Mouse (Mus musculus) adrenal gland, postnatal 36 days (tissue): ENCODE measurements at regions not wholly inside any gene's neighbourhood (a gene's known extent, or its start where the extent isn't known, plus 50 kb on each side); places are given as distances from the start of the nearest gene placed in this dataset.
A peak's percentile ranks its signal among the peaks of the same experiment; 100 is the strongest.

ENCODE experiments used
- DNase-seq, 2 experiments: peaks; one replicate each; pipeline ENCODE4 v3.0.0; 2021; ENCODE audit warnings: mixed read lengths in 1 of 2

- no peak for DNase-seq
Measured at GRCm38 (mm10) chrX:11722730-11723129, 395.1 kb downstream of the H2al1j start.

GRCm38 (mm10) chrX:11724718-11725117 is 397.1 kb downstream of the H2al1j start:
- no peak for DNase-seq

- no peak for DNase-seq
Measured at GRCm38 (mm10) chrX:11726524-11727231, 399.1 kb downstream of the H2al1j start.

- DNase-seq = no peak
Measured at GRCm38 (mm10) chrX:11728481-11728880, 400.9 kb downstream of the H2al1j start.

GRCm38 (mm10) chrX:11729992-11730391 is 402.4 kb downstream of the H2al1j start:
- DNase-seq = no peak

GRCm38 (mm10) chrX:11732371-11732770 is 404.7 kb downstream of the H2al1j start:
- DNase-seq = no peak

- no peak for DNase-seq
Measured at GRCm38 (mm10) chrX:11734505-11735435, 407.1 kb downstream of the H2al1j start.

- DNase-seq = peak; percentile 88 to 90
Measured at GRCm38 (mm10) chrX:11735516-11736170, 408.0 kb downstream of the H2al1j start.

- peak; percentile 18 to 56 for DNase-seq
Measured at GRCm38 (mm10) chrX:11736481-11736880, 408.9 kb downstream of the H2al1j start.

GRCm38 (mm10) chrX:11739565-11739964 is 411.9 kb downstream of the H2al1j start:
- no peak for DNase-seq

GRCm38 (mm10) chrX:11745911-11746310 is 414.2 kb downstream of the Bcor start:
- DNase-seq = no peak

- DNase-seq = no peak
Measured at GRCm38 (mm10) chrX:11747386-11748121, 412.6 kb downstream of the Bcor start.

- peak; percentile 82 to 86 for DNase-seq
Measured at GRCm38 (mm10) chrX:11748278-11748677, 411.9 kb downstream of the Bcor start.

- DNase-seq = peak in 1 of 2 experiments; percentile 12
Measured at GRCm38 (mm10) chrX:11752513-11752912, 407.6 kb downstream of the Bcor start.

- DNase-seq = peak; percentile 3 to 12
Measured at GRCm38 (mm10) chrX:11752973-11753590, 407.1 kb downstream of the Bcor start.

- DNase-seq = no peak
Measured at GRCm38 (mm10) chrX:11755046-11755445, 405.1 kb downstream of the Bcor start.

- DNase-seq = no peak
Measured at GRCm38 (mm10) chrX:11763351-11764082, 396.6 kb downstream of the Bcor start.

GRCm38 (mm10) chrX:11776236-11776899 is 383.8 kb downstream of the Bcor start:
- no peak for DNase-seq

- no peak for DNase-seq
Measured at GRCm38 (mm10) chrX:11795010-11795409, 365.1 kb downstream of the Bcor start.

GRCm38 (mm10) chrX:11797870-11798269 is 362.3 kb downstream of the Bcor start:
- no peak for DNase-seq
